Mouse (Mus musculus) cerebellum, adult (tissue): ENCODE measurements around the gene Cck.

ENCODE experiments used
- ATAC-seq: cut with Nextera tagmentation; 2 replicates; pipeline ENCODE4 v1.9.2; 2017; ENCODE audit warnings: mild to moderate bottlenecking, moderate library complexity, mixed read lengths; ENCODE audit not compliant: insufficient number of reproducible peaks, low FRiP score, low TSS enrichment

Gene Cck

DNA sequence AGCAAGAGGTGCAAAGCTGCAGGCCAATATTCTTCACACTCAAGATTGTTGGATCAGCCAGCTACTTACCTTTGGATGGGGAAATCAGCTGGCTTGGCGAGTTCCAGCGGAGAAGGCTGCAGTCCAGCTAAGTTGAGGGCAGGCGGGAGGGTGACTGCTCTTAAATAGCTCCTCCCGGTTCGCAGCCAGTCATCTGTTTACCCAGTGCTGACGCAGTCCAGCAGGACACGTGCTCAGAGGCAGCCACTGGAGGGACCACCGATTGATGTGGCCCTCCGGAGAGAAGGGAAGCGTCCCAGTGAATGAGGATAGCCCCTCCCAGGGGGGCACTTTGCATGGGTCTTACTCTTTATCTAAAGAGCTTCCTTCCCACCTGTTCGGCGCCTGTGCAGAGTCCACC lies at the start of gene Cck:
TSS of gene Cck (minus strand) at position 166 of the 400 bp plus-strand sequence.
- ATAC-seq: no peak

DNA sequence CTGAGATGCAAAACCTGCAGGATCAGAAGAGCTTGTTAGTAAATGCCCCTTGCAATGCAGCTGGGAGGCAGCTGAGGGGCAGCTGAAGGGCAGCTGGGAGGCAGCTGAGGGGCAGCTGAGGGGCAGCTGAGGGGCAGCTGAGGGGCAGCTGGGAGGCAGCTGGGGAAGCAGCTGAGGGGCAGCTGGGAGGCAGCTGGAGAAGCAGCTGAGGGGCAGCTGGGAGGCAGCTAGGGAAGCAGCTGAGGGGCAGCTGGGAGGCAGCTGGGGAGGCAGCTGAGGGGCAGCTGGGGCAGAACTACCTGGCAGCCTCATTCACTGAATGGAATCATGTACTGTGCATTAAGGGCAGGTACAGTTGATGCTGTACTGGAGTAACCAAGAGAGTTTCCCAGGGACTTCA lies 46.0 kb upstream of the Cck start:
- no peak for ATAC-seq

DNA sequence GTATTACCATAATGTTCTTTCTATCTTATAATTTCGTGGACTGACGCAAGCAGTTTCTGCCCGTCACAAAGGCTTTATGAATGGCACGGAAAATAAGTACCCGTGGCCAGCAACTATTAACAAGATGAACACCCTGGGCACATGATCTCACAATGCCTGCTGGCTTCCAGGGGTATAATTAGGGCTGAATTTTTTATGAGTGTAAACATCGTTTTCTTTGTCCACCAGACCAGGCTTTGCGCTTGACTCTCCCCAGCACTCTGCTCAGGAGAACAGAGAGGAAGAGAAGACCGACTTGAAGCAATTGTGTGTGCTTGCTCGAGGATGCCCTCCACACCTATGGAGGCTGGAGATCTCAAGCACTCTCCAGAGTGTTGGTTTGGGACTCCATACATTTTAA lies 37.1 kb upstream of the Cck start:
- ATAC-seq: no peak

DNA sequence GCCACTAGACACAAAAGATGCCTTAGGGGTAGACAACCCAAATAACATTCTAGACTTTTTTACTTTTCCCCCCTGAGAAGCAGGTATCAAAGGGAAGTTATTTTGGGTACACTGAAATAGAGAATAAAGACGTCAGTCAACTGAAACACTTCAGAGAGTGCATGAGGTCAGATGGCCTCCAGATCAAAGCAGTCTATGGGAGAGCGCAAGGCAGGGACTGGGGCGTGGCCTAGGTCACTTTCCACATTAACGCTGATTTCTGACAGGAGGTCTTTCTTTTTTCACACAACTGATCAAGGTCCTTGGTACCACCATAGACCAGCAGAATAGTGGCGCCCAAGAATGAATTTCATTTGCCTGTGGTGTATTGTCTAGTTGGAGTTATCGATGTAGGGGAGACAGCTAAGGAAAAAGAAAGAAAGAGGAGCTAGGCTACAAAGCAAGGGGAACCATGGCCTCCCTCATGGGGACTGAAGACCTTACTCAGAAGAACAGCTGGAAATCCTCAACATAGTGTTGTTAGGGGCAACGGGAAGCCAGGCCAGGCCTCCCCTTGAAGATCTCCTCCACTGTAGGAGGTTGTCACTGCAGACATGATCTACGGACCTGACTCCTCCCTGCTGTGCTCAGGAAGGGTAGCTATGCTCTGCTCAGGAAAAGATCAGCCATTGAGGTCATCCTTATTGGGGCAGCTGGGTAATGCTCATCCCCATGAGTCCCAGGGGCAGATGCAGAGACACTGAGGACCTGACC lies 33.3 kb upstream of the Cck start:
- no peak for ATAC-seq

DNA sequence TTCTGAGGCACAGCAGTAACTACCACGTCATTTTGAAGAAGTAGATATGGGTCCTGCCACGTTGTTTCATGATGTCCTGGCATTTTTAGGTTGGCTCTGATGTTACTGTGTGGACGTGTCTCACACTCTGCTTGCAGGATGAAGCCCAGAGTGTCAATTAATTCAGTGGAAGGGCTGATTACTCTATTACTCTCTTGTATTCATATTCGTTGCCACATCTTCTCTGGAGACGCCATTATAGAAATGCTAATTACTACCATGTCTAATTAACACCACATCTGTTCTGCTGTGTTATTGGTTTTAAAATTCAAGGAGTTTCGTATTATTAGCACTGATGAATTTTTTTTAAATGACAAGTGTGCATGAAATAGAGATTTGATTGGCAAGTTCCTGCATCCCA lies 30.7 kb upstream of the Cck start:
- ATAC-seq: no peak

DNA sequence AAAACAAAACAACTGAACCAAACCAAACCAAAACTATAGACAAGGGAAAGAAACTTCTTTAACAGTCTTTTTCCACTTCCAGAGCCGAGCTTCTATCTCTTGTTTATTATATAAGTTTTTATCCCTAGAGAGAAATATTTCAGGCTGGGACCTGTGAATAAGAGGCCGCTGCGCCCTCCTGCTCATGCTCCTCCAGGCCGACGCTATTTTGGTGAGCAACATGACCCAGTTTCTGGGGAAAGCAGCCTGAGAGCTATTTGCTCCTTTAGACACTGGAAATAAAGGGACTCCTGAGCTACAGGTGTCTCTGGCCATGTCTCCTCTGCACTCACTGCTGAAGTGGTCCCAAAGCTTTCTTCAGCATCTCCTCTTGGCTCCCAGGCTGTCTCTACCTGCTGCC lies 24.6 kb upstream of the Cck start:
- ATAC-seq: no peak

DNA sequence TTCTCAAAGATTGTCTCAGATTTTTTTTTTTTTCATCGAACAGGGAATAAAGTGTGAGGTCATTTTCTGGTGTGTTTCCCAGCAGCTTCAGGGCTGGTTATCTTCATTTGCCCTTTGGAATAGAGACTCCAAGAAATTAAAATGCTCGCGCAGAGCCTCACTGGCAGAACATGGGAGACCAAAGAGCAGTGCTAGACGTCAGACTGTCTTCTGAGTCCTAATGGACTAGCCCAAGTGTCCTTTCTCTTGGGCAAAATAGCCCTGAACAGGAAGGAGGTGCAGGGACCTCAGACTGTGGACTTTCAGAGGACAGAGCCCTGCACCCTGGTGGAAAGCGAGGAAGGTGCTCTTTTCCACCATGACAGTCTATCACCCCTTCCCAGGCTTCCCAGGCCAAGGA lies 19.0 kb upstream of the Cck start:
- no peak for ATAC-seq

DNA sequence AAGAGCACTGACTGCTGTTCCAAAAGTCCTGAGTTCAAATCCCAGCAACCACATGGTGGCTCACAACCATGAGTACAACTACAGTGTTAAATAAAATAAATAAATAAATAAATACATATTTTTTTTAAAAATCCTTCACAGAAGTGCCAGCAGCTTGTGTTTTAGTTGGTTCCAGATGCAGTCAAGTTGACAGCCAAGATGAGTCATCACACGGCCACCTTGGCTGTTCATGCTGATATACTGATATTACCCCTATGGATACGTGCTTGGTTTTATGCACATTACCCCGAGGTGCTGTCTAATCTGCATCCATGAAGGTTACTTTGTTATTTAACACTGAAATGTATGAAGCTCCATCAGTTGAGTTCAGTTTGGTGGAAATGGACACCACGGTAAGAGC lies 16.4 kb upstream of the Cck start:
- ATAC-seq: no peak

DNA sequence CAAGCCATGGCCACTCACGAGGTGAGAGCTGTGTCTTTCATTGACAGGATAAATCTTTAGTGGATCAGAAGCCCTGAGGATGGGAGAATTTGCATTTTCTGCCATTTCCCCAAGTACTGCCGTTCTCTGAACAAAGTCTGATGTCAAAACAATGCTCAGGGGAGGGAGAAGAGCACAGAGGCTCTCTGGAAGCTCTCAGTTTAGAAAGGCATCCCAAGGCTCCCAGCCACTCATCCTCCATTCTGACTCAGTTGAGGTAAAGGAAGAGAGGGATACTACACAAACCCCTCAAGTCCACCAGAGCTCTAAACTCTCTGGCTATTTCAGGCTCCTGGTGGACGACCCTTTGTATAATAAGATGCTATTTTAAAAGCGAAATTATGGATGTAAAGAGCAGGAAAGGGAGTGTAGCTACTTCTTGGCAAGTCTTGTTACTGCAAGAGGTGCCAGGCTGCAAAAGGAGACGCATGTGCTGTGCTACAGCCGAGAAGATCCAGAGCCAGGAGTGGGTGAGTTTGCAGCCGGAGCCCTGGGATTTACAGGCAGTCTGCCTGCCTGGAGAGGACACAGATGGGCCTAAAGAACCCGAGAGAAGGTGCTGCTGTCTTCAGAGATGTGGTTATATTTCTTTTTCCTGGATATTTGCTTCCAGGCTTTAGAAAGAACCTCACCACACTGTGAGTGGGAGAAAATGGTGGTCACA lies 11.1 kb upstream of the Cck start:
- no peak for ATAC-seq

DNA sequence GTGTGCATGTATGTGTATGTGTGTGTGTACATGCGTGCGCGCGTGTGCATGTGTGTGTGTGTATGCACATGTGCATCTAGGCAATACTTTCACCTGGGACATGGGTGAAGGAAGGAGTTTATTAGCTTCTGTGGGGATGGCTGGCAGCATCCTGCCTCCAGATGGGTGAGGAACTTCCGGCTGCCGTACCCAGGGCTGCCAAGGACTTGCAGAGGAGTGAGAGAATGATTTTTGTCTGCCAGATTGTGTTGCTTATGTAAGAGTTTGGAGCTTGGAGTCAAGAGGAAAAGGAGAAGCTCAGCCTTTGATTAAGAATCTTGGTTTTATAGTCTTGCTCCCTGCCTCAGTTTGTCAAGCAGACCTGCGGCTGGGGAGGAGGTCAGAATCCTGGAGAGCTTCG lies 9.9 kb upstream of the Cck start:
- peak; percentile 36; the same call in 1 of the 2 replicates for ATAC-seq

DNA sequence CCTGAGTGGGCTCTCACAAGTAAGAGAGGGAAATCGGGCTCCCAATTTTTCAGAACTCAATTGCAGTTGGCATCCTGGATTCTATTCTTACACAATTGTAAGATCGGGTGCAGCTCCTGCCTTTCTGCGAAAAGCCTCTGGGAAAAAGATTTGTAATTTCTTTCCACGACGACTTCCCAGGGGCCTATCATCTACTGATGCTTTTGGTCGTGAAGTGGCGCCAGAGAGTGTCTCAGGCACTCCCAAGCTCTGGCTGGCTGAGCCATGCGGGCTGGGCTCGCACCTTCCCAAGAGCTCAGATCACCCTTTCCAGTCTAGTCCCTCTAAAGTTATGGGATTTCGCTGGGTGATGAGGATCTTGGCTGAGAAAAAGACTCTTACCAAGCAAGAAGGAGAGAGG lies 608 bp upstream of the Cck start:
- ATAC-seq: no peak

DNA sequence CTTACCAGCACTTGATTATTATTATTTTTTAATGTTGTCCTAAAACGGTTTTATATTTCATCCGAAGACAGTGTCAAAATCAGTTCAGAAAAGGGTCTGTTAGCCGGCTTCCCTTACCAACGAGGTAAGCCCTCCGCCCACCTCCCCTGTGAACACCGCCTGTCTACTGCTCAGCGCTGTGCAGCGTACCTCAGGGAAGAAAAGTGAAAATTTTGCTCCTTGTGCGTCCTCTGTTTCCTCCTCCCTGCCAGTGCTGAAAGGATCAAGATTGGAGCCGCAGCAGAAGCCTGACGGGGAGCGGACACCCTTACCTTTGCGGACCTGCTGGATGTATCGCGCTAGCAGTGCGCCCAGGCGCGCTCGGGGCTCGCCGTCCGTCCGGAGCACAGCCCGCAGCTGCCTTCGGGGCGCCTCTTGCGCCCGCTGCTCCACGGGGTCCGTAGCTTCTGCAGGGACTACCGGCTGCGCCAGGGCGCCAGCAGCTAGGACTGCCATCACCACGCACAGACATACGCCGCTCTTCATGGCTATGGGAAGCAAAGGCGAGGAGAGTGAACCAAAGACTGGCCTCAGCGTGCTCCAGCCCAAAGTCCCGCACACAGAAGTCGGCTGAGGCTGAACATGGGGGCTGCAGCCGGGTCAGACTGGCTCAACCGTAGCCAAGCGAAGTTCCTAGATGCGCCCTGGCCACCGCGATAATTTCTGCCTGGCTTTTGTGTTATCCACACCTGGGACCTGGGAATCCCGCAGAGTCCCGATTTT lies 1.3 kb downstream of the Cck start:
- no peak for ATAC-seq

DNA sequence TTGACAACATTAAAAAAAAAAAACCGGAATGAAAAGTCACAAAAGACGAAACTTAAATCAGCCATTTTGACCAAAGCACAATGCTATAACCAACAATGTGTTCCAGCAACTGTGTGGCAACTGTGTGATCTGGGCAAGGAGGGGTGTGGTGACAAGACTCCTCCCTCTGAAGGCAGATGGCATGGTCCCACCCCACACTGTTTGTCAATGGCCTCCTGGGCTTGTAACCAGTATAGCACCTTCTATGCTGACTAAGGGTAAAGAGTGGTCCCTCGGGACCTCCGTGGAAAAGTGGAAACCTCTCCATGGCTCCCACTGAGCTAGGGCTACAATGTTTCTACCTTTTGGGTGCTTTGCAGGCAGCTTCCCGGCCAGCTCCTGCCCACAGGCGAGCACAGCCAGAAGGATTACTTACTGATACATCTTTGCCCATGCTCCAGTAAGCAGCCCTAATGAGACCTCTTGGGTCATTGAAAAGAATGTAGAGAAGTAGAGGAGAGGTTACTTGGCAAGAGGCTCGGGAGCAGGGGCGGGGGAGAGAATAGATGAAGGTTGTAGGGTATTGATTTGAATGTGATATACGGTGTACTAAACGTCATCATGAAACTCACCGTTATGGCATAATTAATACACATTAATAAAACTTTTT lies 3.8 kb downstream of the Cck start:
- ATAC-seq: no peak

DNA sequence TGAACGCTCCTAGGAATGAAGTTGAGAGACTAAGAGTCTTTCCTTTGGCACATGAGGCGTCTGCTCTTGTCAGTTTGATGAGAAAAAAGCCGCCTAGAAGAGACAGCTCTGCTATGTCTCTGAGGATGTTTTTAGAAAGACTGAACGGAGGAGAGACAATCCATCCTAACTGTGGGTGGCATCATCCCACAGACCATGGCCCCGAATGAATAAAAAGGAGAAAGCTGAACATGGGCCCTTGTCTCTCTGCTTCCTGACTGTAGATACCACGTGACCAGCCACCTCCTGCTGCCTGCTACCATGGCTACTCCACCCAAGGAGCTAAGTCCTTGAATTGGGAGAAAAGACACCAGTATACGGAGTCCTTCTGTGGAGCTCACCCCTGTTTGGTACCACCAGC lies 8.3 kb downstream of the Cck start:
- no peak for ATAC-seq

DNA sequence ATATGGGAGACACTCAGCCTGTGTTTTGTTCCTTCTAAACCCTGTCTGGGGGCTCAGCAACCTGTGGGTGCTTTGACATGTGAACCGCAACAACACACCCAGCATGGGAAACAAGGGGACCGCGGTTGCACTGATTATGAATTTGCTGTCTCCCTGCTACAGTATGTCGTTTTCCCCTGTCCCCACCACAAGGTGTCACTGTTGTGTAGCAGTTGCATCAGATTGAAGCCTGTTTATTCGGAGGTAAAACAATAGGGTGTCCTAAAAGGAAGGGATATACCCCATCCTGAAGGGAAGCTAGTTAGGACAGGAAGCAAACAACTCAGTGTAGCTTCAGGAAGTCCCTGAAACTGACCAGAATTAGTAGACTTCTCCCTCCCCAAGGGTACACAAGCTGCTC lies 16.0 kb downstream of the Cck start:
- ATAC-seq: no peak

DNA sequence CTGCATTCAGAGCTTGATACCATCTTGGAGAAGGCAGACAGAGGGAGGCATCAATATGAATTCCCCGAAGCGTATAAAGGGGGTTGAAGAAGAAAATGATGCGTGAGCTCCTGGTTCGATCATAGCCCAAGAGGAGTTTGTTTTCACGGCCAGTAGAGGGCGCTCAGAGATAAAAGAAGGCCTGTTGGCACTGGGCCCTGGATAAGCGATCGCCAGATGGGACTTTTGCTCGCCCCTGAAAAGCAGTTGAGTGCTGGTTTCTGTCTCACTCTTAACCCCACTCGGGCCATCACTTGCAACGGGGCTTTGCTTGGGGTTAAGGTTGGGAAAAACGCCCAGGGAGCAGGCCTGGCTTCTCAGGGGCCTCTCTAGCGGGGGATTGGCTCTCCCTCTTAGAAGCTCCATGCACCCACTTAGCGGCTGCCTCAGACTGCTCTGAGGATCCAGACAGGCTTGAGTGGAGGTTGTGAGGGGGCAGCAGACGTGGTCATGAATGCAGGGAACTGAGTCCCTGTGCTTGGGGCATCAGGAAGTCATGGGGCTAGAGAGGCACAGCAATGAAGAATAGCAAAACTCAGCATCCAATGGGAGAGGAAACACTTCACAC lies 18.1 kb downstream of the Cck start:
- peak; percentile 50 for ATAC-seq

DNA sequence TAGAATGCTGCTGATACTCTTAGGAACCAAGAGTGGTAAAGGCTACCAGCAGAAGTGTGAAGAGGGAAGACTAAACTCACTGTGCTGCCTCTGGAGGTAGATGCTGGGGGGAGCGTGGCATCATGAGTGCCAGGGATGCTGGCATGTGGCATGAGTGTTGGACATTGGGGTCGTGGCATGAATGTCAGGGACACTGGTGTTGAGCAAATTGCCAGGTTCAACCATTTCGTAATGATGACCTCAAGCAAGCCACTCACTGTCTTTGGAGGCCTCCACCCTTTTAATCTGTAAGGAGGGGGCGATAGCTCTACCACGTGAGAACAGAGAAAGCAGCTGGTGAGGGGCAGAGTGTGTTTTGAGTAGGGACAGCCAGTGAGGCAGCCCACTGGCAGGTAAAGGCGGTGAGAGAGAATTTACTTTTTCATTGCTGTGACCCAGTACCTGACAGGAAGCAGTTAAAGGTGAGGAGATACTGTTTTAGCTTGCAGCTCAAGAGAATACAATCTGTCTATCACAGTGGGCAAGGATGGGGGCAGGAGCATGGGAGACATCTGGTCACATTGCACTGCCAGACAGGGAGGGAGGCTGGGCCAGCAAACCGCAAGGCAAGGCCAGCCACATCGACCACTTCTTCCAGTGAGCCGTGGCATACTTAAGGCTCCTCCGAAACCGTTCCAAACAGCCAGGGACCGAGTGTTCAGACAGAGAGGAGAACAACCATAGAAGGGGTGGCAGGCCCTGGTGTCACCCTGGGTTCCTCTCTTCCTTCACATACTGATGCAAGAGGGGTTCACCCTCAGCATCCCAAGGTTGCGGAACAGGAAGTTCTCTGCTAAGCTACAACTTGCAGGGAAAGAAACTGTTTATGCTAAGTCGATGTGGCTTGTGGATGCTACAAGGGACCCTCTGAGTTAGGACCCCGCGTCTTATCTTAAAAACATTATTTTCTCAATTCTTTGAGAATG lies 19.7 kb downstream of the Cck start:
- ATAC-seq: no peak

DNA sequence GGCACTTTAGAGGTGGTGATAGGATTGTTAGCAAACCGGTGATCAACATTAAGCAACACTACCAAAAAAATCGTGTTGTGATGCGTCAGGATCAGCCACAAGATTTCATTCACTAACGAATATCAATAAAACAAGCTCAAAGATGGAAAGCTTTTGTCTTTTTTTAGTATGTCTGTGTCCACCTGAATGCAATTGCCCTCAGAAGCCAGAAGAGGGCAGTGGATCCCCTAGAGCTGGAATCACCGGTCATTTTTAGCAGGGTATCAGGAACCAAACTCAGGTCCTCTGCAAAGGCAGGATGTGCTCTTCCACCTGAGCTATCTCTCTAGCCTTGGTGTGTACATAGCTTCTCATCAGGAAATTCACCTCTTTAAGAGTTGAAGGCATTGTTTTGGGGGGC lies 20.7 kb downstream of the Cck start:
- no peak for ATAC-seq

DNA sequence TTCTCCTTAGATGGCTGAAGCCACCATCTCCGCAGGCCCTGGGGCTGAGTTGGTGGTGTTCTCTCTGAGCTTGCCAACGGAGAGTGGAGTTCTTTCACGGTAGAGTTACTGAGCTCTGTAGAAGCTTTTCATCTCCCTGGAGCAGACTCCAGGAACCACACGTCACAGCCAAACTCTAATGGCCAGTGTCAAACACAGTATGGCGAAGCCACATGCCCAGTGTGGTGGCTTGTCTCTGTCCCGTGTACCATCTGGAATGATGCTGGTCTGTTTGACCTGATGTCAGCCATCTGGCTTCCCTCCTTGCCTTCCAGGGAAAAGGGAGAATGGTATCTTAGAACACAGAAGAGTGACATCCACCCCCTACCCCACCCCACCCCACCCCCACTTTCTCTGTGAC lies 25.8 kb downstream of the Cck start:
- no peak for ATAC-seq
